Mouse (Mus musculus): ENCODE data around the gene Gid8. TPM values are rescaled to one million over a fixed set of nuclear protein-coding genes. Genes with fewer than 3 reads are reported as not detected.

Gid8 gene
- total and polyA plus RNA-seq, 3 experiments = 38.9 to 61.3 (median 59.3) TPM

- TF ChIP-seq POLR2A (IDR thresholded peaks at IDR 0.05; ENCODE audit: insufficient read depth, low read depth, low read length) = no peak
- TF ChIP-seq CTCF (IDR thresholded peaks at IDR 0.05) = no peak
- no peak for TF ChIP-seq EP300 (IDR thresholded peaks at IDR 0.05; ENCODE audit: insufficient read depth, low read depth, low read length)
Observed at GRCm38 (mm10) chr2:180725414-180725778, 15.5 kb downstream of the Gid8 start.

GRCm38 (mm10) chr2:180725856-180726629 lies 16.1 kb downstream of the Gid8 start:
- peaks cover 13% of the 10 kb centered on the region for H3K4me1 ChIP-seq (ENCODE audit: control insufficient read depth, insufficient read depth, low read length)
- no peak overlapping the region for H3K27ac ChIP-seq
- no peak for DNase-seq
- H3K9ac ChIP-seq (ENCODE audit: low read depth, low read length) = no peak overlapping the region
- no peak for TF ChIP-seq POLR2A (IDR thresholded peaks at IDR 0.05; ENCODE audit: insufficient read depth, low read depth, low read length)
- no peak for TF ChIP-seq CTCF (IDR thresholded peaks at IDR 0.05)
- TF ChIP-seq EP300 (IDR thresholded peaks at IDR 0.05; ENCODE audit: insufficient read depth, low read depth, low read length) = no peak
- intact Hi-C loops (cut with DNase I) = loop anchor here (5.0 kb wide), 1 partner anchor 49 kb away; no protein-coding TSS in a partner anchor
- no peaks in the 10 kb centered on the region for H3K27me3 ChIP-seq (ENCODE audit: control insufficient read depth, insufficient read depth, low read length)
- H3K79me2 ChIP-seq (replicated peaks; ENCODE audit: control insufficient read depth, insufficient read depth, low read length) = no peaks in the 10 kb centered on the region
- no peak overlapping the region for H3K4me3 ChIP-seq
- WGBS = 24% methylated on average over 8 of the region's 8 CpGs
- no peaks in the 10 kb centered on the region for H3K36me3 ChIP-seq (ENCODE audit: control insufficient read depth, insufficient read depth, low read length)

More at GRCm38 (mm10) chr2:180725414-180725778, 15.5 kb downstream of the Gid8 start:
- Histone ChIP-seq H3K9ac (ENCODE audit: low read depth, low read length) (peak overlapping the region; percentile 2; the same call in 1 of the 2 replicates), H3K4me1 (ENCODE audit: control insufficient read depth, insufficient read depth, low read length) (peaks cover 13% of the 10 kb centered on the region), H3K36me3 (ENCODE audit: control insufficient read depth, insufficient read depth, low read length) (peaks cover 2% of the 10 kb centered on the region; the same call in 1 of the 2 replicates), H3K79me2 (replicated peaks; ENCODE audit: control insufficient read depth, insufficient read depth, low read length) (no peaks in the 10 kb centered on the region), H3K4me3 (peak overlapping the region; percentile 38), H3K27me3 (ENCODE audit: control insufficient read depth, insufficient read depth, low read length) (no peaks in the 10 kb centered on the region), H3K27ac (peak overlapping the region; percentile 36)
- intact Hi-C loops (cut with DNase I) = loop anchor here (5.0 kb wide), 1 partner anchor 48 kb away; no protein-coding TSS in a partner anchor
- 6% methylated on average over 6 of the region's 6 CpGs for WGBS
- no peak for DNase-seq

GRCm38 (mm10) chr2:180726658-180727442 lies 16.9 kb downstream of the Gid8 start:
- intact Hi-C loops (cut with DNase I) = loop anchor here (5.0 kb wide), 1 partner anchor 50 kb away; no protein-coding TSS in a partner anchor
- peak; percentile 42 to 62 for DNase-seq
- WGBS = 37% methylated on average over 6 of the region's 6 CpGs

GRCm38 (mm10) chr2:180727613-180728021 lies 17.7 kb downstream of the Gid8 start:
- Histone ChIP-seq H3K4me3 (no peak overlapping the region), H3K27ac (no peak overlapping the region), H3K79me2 (replicated peaks; ENCODE audit: control insufficient read depth, insufficient read depth, low read length) (no peaks in the 10 kb centered on the region), H3K36me3 (ENCODE audit: control insufficient read depth, insufficient read depth, low read length) (no peaks in the 10 kb centered on the region), H3K27me3 (ENCODE audit: control insufficient read depth, insufficient read depth, low read length) (no peaks in the 10 kb centered on the region), H3K4me1 (ENCODE audit: control insufficient read depth, insufficient read depth, low read length) (peaks cover 13% of the 10 kb centered on the region), H3K9ac (ENCODE audit: low read depth, low read length) (no peak overlapping the region)
- 62% methylated on average over 4 of the region's 4 CpGs for WGBS
- TF ChIP-seq EP300 (IDR thresholded peaks at IDR 0.05; ENCODE audit: insufficient read depth, low read depth, low read length) (no peak), POLR2A (IDR thresholded peaks at IDR 0.05; ENCODE audit: insufficient read depth, low read depth, low read length) (no peak), CTCF (IDR thresholded peaks at IDR 0.05) (no peak)
- intact Hi-C loops (cut with DNase I) = loop anchor here (5.0 kb wide), 1 partner anchor 50 kb away; no protein-coding TSS in a partner anchor
- DNase-seq = no peak

More at GRCm38 (mm10) chr2:180726658-180727442, 16.9 kb downstream of the Gid8 start:
- Histone ChIP-seq H3K36me3 (ENCODE audit: control insufficient read depth, insufficient read depth, low read length) (no peaks in the 10 kb centered on the region), H3K4me3 (no peak overlapping the region), H3K4me1 (ENCODE audit: control insufficient read depth, insufficient read depth, low read length) (peaks cover 13% of the 10 kb centered on the region), H3K9ac (ENCODE audit: low read depth, low read length) (no peak overlapping the region), H3K79me2 (replicated peaks; ENCODE audit: control insufficient read depth, insufficient read depth, low read length) (no peaks in the 10 kb centered on the region), H3K27me3 (ENCODE audit: control insufficient read depth, insufficient read depth, low read length) (no peaks in the 10 kb centered on the region), H3K27ac (no peak overlapping the region)
- TF ChIP-seq CTCF (IDR thresholded peaks at IDR 0.05) (no peak), POLR2A (IDR thresholded peaks at IDR 0.05; ENCODE audit: insufficient read depth, low read depth, low read length) (no peak), EP300 (IDR thresholded peaks at IDR 0.05; ENCODE audit: insufficient read depth, low read depth, low read length) (no peak)

- H3K27me3 ChIP-seq (ENCODE audit: control insufficient read depth, insufficient read depth, low read length) = no peaks in the 10 kb centered on the region
- H3K27ac ChIP-seq = no peak overlapping the region
- no peaks in the 10 kb centered on the region for H3K79me2 ChIP-seq (replicated peaks; ENCODE audit: control insufficient read depth, insufficient read depth, low read length)
- no peak for DNase-seq
- TF ChIP-seq POLR2A (IDR thresholded peaks at IDR 0.05; ENCODE audit: insufficient read depth, low read depth, low read length) (no peak), EP300 (IDR thresholded peaks at IDR 0.05; ENCODE audit: insufficient read depth, low read depth, low read length) (no peak), CTCF (IDR thresholded peaks at IDR 0.05) (no peak)
- H3K4me1 ChIP-seq (ENCODE audit: control insufficient read depth, insufficient read depth, low read length) = peaks cover 6% of the 10 kb centered on the region
- no peaks in the 10 kb centered on the region for H3K36me3 ChIP-seq (ENCODE audit: control insufficient read depth, insufficient read depth, low read length)
- H3K4me3 ChIP-seq = no peak overlapping the region
- WGBS = 48% methylated on average over 3 of the region's 3 CpGs
- H3K9ac ChIP-seq (ENCODE audit: low read depth, low read length) = no peak overlapping the region
- intact Hi-C loops (cut with DNase I) = no loop called here
Observed at GRCm38 (mm10) chr2:180731036-180731435, 21.1 kb downstream of the Gid8 start.

Measured in heart, adult 2 months (tissue).